Mouse (Mus musculus) midbrain, postnatal 0 days (tissue): ENCODE measurements around the gene Cpeb1. TPM values are rescaled to one million over a fixed set of nuclear protein-coding genes. Genes with fewer than 3 reads are reported as not detected.

Experiments used
- ATAC-seq: fragments of 200-750 bp; cut with Nextera tagmentation; 2 replicates; pipeline ENCODE4 v1.8.0; 2017; ENCODE audit warnings: moderate number of reproducible peaks, mild to moderate bottlenecking, moderate TSS enrichment, moderate library complexity; ENCODE audit not compliant: low FRiP score
- DNase-seq: peaks from one replicate; pipeline ENCODE4 v3.0.0-alpha.2; 2015; ENCODE audit warnings: low spot score
- H3K27ac ChIP-seq: fragments of 300-500 bp; sonication (generic); 2 replicates; pipeline ENCODE4 v1.5.1; 2014; ENCODE audit warnings: low read depth, mild to moderate bottlenecking, low read length, mixed read lengths
- H3K27me3 ChIP-seq: fragments of 300-500 bp; sonication (generic); 2 replicates; pipeline ENCODE4 v1.6.1; 2014; ENCODE audit warnings: low read length, control low read depth, mixed read lengths; ENCODE audit not compliant: insufficient read depth
- H3K36me3 ChIP-seq: fragments of 300-500 bp; sonication (generic); 2 replicates; pipeline ENCODE4 v1.6.1; 2014; ENCODE audit warnings: low read length, control low read depth, mixed read lengths; ENCODE audit not compliant: insufficient read depth
- H3K4me1 ChIP-seq: fragments of 300-500 bp; sonication (generic); 2 replicates; pipeline ENCODE4 v1.6.1; 2014; ENCODE audit warnings: mild to moderate bottlenecking, control low read depth, antibody characterized with exemption, low read length, mixed read lengths; ENCODE audit not compliant: insufficient read depth
- H3K4me2 ChIP-seq: fragments of 300-500 bp; sonication (generic); 2 replicates; pipeline ENCODE4 v1.6.1; 2014; ENCODE audit warnings: low read depth, mild to moderate bottlenecking, low read length, mixed read lengths; ENCODE audit not compliant: poor library complexity, severe bottlenecking
- H3K4me3 ChIP-seq: fragments of 300-500 bp; sonication (generic); 2 replicates; pipeline ENCODE4 v1.5.1; 2014; ENCODE audit warnings: low read depth, mild to moderate bottlenecking, low read length, moderate library complexity
- H3K9ac ChIP-seq: fragments of 300-500 bp; sonication (generic); replicated peaks from 2 replicates; pipeline ENCODE4 v1.6.1; 2014; ENCODE audit warnings: mild to moderate bottlenecking, low read length, moderate library complexity, mixed read lengths; ENCODE audit not compliant: poor library complexity, severe bottlenecking
- H3K9me3 ChIP-seq: fragments of 300-500 bp; sonication (generic); 2 replicates; pipeline ENCODE4 v1.6.1; 2016; ENCODE audit warnings: low read length, control low read depth
- CTCF ChIP-seq: IDR thresholded peaks from 2 replicates; pipeline ENCODE4 v1.5.1; 2016; ENCODE audit warnings: antibody characterized with exemption, mild to moderate bottlenecking
- WGBS: fragments of 180-500 bp; shearing (Covaris S2); extraction: QIAGEN DNeasy Blood & Tissue Kit; methylation state at CpG from one replicate; pipeline ENCODE4 v1.1.7; 2014; 5-methylcytosine and 5-hydroxymethylcytosine counted together
- polyA plus RNA-seq: library from polyadenylated mRNA; unstranded; fragments of >200 nt; fragmentation: Nextera tagmentation; extraction: Ambion mirVana; gene quantifications from 2 replicates; pipeline ENCODE4 v1.2.1, GENCODE M21; 2015
- total RNA-seq: library from RNA; depleted of rRNA; stranded (reverse); fragments of >200 nt; gene quantifications from 2 replicates; pipeline ENCODE4 v1.2.3, GENCODE M21; 2014; rRNA removed

Gene Cpeb1
- total RNA-seq = 10.0 and 11.7 TPM in 2 replicates
- 7.3 and 8.5 TPM in 2 replicates for polyA plus RNA-seq

DNA sequence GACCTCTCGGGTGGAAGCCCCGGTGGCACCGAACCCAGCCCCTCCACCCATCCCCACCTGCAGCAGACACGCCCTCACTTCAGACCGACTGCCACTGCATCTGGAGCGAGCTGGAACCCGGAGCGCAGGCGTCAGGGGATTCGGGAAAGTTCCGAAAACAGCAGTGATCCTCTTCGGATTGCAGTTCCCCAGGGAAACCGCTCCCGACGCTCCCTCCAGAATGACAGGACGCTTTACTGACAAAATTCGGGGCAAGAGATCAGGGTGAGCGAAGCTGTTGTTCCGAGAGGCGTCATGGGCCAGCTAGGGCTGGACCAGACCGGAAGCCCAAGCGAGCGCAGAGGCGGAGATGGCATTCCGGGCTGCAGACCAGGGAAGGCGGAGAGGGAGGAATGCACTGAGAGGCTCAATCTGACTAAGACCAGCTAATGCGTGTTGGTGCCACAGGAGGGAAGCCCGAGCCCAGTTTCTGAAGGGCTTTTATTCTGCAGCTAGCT is at the start of gene Cpeb1:
Gene Cpeb1 (minus strand): TSS at position 311 of the 497 bp plus-strand sequence.
- DNase-seq (peak; percentile 78), ATAC-seq (peak; percentile 79)
- peak within 1 kb of the TSS; percentile 72 for H3K4me2 ChIP-seq
- peaks cover 33% of the 10 kb centered on the region for H3K27me3 ChIP-seq
- TF ChIP-seq CTCF = peak; percentile 67
- WGBS = under 1% methylated on average over 28 of the region's 28 CpGs
- H3K27ac ChIP-seq = no peak within 1 kb of the TSS
- no peaks in the 10 kb centered on the region for H3K36me3 ChIP-seq
- peak within 1 kb of the TSS; percentile 51 for H3K9ac ChIP-seq
- peak within 1 kb of the TSS; percentile 55 for H3K4me3 ChIP-seq
- no peaks in the 10 kb centered on the region for H3K9me3 ChIP-seq
- H3K4me1 ChIP-seq = peaks cover 9% of the 10 kb centered on the region; the same call in 1 of the 2 replicates

- no peaks in the 10 kb centered on the region for H3K4me1 ChIP-seq
- ATAC-seq (no peak), DNase-seq (no peak)
- no peak overlapping the region for H3K27ac ChIP-seq
- WGBS = 87% methylated on average over 2 of the region's 2 CpGs
- H3K27me3 ChIP-seq = no peaks in the 10 kb centered on the region
- H3K9ac ChIP-seq = no peak overlapping the region
- no peak overlapping the region for H3K4me2 ChIP-seq
- no peaks in the 10 kb centered on the region for H3K36me3 ChIP-seq
- no peaks in the 10 kb centered on the region for H3K9me3 ChIP-seq
- H3K4me3 ChIP-seq = no peak overlapping the region
- TF ChIP-seq CTCF = no peak
Measured at GRCm38 (mm10) chr7:81501050-81501449, 45.8 kb upstream of the Cpeb1 start.

GRCm38 (mm10) chr7:81498181-81498580 is 42.9 kb upstream of the Cpeb1 start, which contains the start of gene BC048679:
BC048679 (minus strand) TSS chr7:81498281.
- no peak within 1 kb of the TSS for H3K27ac ChIP-seq
- TF ChIP-seq CTCF = no peak
- H3K9ac ChIP-seq = no peak within 1 kb of the TSS
- no peak for DNase-seq
- no peaks in the 10 kb centered on the region for H3K9me3 ChIP-seq
- no peak within 1 kb of the TSS for H3K4me3 ChIP-seq
- peaks cover 3% of the 10 kb centered on the region; the same call in 1 of the 2 replicates for H3K4me1 ChIP-seq
- ATAC-seq = no peak
- no peaks in the 10 kb centered on the region for H3K27me3 ChIP-seq
- H3K36me3 ChIP-seq = no peaks in the 10 kb centered on the region
- H3K4me2 ChIP-seq = no peak within 1 kb of the TSS
- 74% methylated on average over 7 of the region's 7 CpGs for WGBS

- WGBS = 11% methylated on average over 6 of the region's 6 CpGs
- no peak for TF ChIP-seq CTCF
- ATAC-seq (no peak), DNase-seq (no peak)
- H3K4me3 ChIP-seq = no peak overlapping the region
- no peak overlapping the region for H3K27ac ChIP-seq
- H3K27me3 ChIP-seq = no peaks in the 10 kb centered on the region
- H3K4me1 ChIP-seq = peaks cover 3% of the 10 kb centered on the region; the same call in 1 of the 2 replicates
- no peaks in the 10 kb centered on the region for H3K36me3 ChIP-seq
- H3K9me3 ChIP-seq = no peaks in the 10 kb centered on the region
- no peak overlapping the region for H3K4me2 ChIP-seq
- no peak overlapping the region for H3K9ac ChIP-seq
Measured at GRCm38 (mm10) chr7:81497171-81497570, 41.9 kb upstream of the Cpeb1 start.

- WGBS = under 1% methylated on average over 51 of the region's 57 CpGs
Measured at GRCm38 (mm10) chr7:81493331-81494021, 38.2 kb upstream of the Cpeb1 start, which contains the start of gene Ap3b2. Ap3b2 (minus strand) TSS chr7:81493925.

DNA sequence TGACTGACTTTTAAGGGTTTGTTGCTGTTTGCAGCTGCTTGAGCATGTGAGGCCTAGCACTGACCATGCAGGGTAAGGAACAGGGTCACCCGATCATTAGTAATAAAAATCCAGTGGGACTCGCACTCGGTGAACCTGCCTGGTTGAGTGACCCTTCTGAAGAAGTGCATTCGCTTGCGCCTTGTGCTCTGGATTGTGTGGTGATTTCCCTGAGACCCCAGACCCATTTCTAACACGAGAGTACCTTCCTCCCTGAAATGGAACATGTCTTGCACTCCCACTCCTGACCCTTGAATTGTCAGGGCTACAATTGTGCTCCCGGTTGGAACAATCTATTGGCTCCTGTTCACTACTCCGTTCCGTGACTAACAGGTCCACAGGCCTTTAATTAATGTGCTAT is 37.4 kb upstream of the Cpeb1 start:
- Histone ChIP-seq H3K27me3 (no peaks in the 10 kb centered on the region), H3K4me2 (peak overlapping the region; percentile 55), H3K36me3 (no peaks in the 10 kb centered on the region), H3K9me3 (no peaks in the 10 kb centered on the region), H3K27ac (peak overlapping the region; percentile 97), H3K4me3 (peak overlapping the region; percentile 78), H3K4me1 (peaks cover 3% of the 10 kb centered on the region; the same call in 1 of the 2 replicates), H3K9ac (peak overlapping the region; percentile 94)
- ATAC-seq (no peak), DNase-seq (no peak)
- no peak for TF ChIP-seq CTCF
- WGBS = 24% methylated on average over 9 of the region's 9 CpGs

More at GRCm38 (mm10) chr7:81493331-81494021, 38.2 kb upstream of the Cpeb1 start, which contains the start of gene Ap3b2:
- DNase-seq (peak; percentile 84), ATAC-seq (peak; percentile 91)
- Histone ChIP-seq H3K4me3 (peak within 1 kb of the TSS; percentile 78), H3K9me3 (no peaks in the 10 kb centered on the region), H3K4me2 (peak within 1 kb of the TSS; percentile 55), H3K27ac (peak within 1 kb of the TSS; percentile 97), H3K4me1 (peaks cover 3% of the 10 kb centered on the region; the same call in 1 of the 2 replicates), H3K36me3 (no peaks in the 10 kb centered on the region), H3K27me3 (no peaks in the 10 kb centered on the region), H3K9ac (peak within 1 kb of the TSS; percentile 94)
- TF ChIP-seq CTCF = no peak
